Mouse (Mus musculus) embryo, embryonic 10.5 days (tissue): ENCODE data around the gene Ftl1.

Experiments used
- DNase-seq: peaks from one replicate; pipeline ENCODE4 v3.0.0-alpha.2; 2015; ENCODE audit warnings: low spot score

Ftl1 gene

DNA sequence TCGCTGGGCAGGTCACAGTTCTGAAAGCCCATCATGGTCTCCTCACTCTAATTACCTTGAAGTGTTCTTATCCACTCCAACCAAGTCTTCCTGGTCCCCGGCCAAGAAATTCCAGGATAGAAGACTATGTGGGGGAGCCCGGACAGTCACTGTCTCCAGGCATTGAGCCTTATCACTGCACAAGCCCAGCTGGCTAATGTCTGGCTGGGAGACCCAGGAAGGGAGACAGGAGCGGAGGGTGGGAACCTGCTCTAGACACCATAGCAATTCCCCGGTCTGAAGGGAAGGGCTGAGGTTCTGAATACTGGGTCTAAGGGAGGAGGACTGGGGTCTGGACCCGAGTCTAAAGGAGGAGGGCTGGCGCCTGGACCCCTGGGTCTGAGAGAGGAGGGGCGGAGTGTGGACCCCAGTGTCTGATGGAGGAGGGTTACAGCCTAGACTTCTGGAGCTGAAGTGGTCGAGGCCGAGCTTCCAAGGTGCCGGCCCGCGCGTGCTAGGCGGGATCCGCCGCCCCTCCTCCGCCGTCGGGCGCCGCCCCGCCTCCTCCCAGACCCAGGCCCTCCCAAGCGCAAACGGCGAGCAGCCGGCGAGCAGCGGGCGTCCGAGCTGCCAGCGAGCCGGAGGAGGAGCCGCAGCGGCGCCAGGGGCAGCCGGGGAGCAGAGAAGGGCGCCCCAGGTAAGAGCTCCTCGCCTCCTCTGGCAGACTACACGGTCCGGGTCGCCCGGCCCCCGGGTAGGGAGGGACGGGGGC, 46.4 kb downstream of the Ftl1 start, which contains the start of gene Ntf5:
TSS of gene Ntf5 (plus strand) at position 583 of the 751 bp plus-strand sequence.
- peak; percentile 65 for DNase-seq

GRCm38 (mm10) chr7:45412421-45412820, 47.3 kb downstream of the Ftl1 start:
- no peak for DNase-seq

DNA sequence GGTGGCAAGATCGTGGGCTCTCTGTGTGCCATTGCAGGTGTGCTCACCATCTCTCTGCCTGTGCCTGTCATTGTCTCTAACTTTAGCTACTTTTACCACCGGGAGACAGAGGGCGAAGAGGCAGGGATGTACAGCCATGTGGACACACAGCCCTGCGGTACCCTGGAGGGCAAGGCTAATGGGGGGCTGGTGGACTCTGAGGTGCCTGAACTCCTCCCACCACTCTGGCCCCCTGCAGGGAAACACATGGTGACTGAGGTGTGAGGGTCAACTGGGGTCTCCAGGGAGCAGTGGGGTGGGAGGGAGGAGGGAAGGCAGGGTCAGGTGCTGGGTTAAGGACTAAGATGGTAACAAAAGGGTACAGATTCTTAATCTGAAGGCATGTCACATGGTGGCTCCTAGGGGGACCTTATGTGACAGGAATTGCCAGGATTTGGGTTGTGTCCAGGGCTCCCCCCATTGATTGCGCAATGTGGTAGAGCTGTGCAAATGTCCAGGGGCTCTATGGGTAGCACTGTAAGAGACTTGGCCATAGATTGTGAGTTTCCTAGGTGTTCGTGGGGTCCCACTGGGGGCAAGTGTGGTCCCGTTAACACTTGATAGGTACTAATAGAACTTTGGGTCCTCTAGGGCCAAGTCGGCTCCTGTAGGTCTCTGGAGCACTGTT, 50.1 kb downstream of the Ftl1 start:
- no peak for DNase-seq

DNA sequence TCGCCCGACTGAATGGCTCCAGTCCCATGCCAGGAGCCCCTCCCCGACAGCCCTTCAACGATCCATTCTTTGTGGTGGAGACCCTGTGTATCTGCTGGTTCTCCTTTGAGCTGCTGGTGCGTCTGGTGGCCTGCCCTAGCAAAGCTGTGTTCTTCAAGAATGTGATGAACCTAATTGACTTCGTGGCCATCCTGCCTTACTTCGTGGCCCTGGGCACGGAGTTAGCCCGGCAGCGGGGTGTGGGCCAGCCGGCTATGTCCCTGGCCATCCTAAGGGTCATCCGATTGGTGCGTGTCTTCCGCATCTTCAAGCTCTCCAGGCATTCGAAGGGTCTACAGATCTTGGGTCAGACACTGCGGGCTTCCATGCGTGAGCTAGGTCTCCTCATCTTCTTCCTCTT, 50.7 kb downstream of the Ftl1 start:
- DNase-seq, result no peak

DNA sequence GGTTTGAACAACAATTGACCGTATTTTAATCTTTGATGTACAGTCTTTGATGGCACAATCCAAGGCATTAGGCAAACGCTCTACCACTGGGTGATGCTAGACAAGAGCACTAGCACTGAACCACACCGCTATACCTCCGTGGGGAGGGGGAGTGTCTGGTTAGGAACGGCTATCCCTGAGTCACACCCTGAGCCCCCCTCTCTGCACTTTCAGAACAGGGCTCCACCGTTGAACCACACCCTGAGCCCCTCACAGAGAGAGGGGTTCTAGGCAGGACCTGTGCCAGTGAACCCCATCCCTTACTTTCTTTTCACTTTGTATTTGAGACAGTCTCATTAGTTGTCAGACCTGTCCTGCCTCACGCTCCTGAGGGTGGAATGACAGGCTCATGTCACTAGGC, 51.3 kb downstream of the Ftl1 start:
- no peak for DNase-seq
